Mouse (Mus musculus): ENCODE measurements around the gene Pdx1. TPM values are rescaled to one million over a fixed set of nuclear protein-coding genes. Genes with fewer than 3 reads are reported as not detected.

Pdx1 gene
- polyA plus RNA-seq, 1 experiment, result not detected

GRCm38 (mm10) chr5:147307398-147307785 is 37.6 kb downstream of the Pdx1 start:
- TF ChIP-seq CTCF (IDR thresholded peaks at IDR 0.05; ENCODE audit: insufficient read depth, low read length), result no peak
- TF ChIP-seq POLR2A (IDR thresholded peaks at IDR 0.05; ENCODE audit: borderline replicate concordance, extremely low read depth, low read depth, low read length), result no peak
- no peak for DNase-seq
- WGBS, result 5% methylated on average over 12 of the region's 12 CpGs
- no peak overlapping the region for H3K4me3 ChIP-seq (replicated peaks; ENCODE audit: extremely low read depth, low read depth, low read length)
- no peaks in the 10 kb centered on the region for H3K4me1 ChIP-seq (ENCODE audit: control insufficient read depth, insufficient read depth, low read length)

- no peak for DNase-seq
Measured at GRCm38 (mm10) chr5:147308451-147308850, 38.7 kb downstream of the Pdx1 start.

GRCm38 (mm10) chr5:147309786-147310185 is 40.0 kb downstream of the Pdx1 start:
- 0% methylated on average over 2 of the region's 2 CpGs for WGBS
- TF ChIP-seq POLR2A (IDR thresholded peaks at IDR 0.05; ENCODE audit: borderline replicate concordance, extremely low read depth, low read depth, low read length), result no peak
- TF ChIP-seq CTCF (IDR thresholded peaks at IDR 0.05; ENCODE audit: insufficient read depth, low read length), result no peak
- DNase-seq, result no peak
- Histone ChIP-seq H3K4me1 (ENCODE audit: control insufficient read depth, insufficient read depth, low read length) (no peaks in the 10 kb centered on the region), H3K4me3 (replicated peaks; ENCODE audit: extremely low read depth, low read depth, low read length) (no peak overlapping the region)

More at GRCm38 (mm10) chr5:147308451-147308850, 38.7 kb downstream of the Pdx1 start:
- H3K4me3 ChIP-seq (replicated peaks; ENCODE audit: extremely low read depth, low read depth, low read length), result no peak overlapping the region
- TF ChIP-seq POLR2A (IDR thresholded peaks at IDR 0.05; ENCODE audit: borderline replicate concordance, extremely low read depth, low read depth, low read length) (no peak), CTCF (IDR thresholded peaks at IDR 0.05; ENCODE audit: insufficient read depth, low read length) (no peak)
- H3K4me1 ChIP-seq (ENCODE audit: control insufficient read depth, insufficient read depth, low read length), result no peaks in the 10 kb centered on the region
- 10% methylated on average over 9 of the region's 9 CpGs for WGBS

- DNase-seq, result no peak
- TF ChIP-seq CTCF (IDR thresholded peaks at IDR 0.05; ENCODE audit: insufficient read depth, low read length), result no peak
- no peak for TF ChIP-seq POLR2A (IDR thresholded peaks at IDR 0.05; ENCODE audit: borderline replicate concordance, extremely low read depth, low read depth, low read length)
- H3K4me3 ChIP-seq (replicated peaks; ENCODE audit: extremely low read depth, low read depth, low read length), result no peak overlapping the region
- 5% methylated on average over 27 of the region's 27 CpGs for WGBS
- H3K4me1 ChIP-seq (ENCODE audit: control insufficient read depth, insufficient read depth, low read length), result no peaks in the 10 kb centered on the region
Measured at GRCm38 (mm10) chr5:147312830-147313685, 43.3 kb downstream of the Pdx1 start.

- DNase-seq, result no peak
- WGBS, result 1% methylated on average over 39 of the region's 39 CpGs
- H3K4me3 ChIP-seq (replicated peaks; ENCODE audit: extremely low read depth, low read depth, low read length), result no peak overlapping the region
- TF ChIP-seq POLR2A (IDR thresholded peaks at IDR 0.05; ENCODE audit: borderline replicate concordance, extremely low read depth, low read depth, low read length), result no peak
- TF ChIP-seq CTCF (IDR thresholded peaks at IDR 0.05; ENCODE audit: insufficient read depth, low read length), result no peak
- H3K4me1 ChIP-seq (ENCODE audit: control insufficient read depth, insufficient read depth, low read length), result no peaks in the 10 kb centered on the region
Measured at GRCm38 (mm10) chr5:147314646-147315431, 45.1 kb downstream of the Pdx1 start.

GRCm38 (mm10) chr5:147315432-147316075 is 45.8 kb downstream of the Pdx1 start:
- no peak for TF ChIP-seq POLR2A (IDR thresholded peaks at IDR 0.05; ENCODE audit: borderline replicate concordance, extremely low read depth, low read depth, low read length)
- TF ChIP-seq CTCF (IDR thresholded peaks at IDR 0.05; ENCODE audit: insufficient read depth, low read length), result no peak
- WGBS, result 2% methylated on average over 25 of the region's 25 CpGs
- no peak for DNase-seq
- no peak overlapping the region for H3K4me3 ChIP-seq (replicated peaks; ENCODE audit: extremely low read depth, low read depth, low read length)
- no peaks in the 10 kb centered on the region for H3K4me1 ChIP-seq (ENCODE audit: control insufficient read depth, insufficient read depth, low read length)

GRCm38 (mm10) chr5:147317321-147317720 is 47.6 kb downstream of the Pdx1 start:
- WGBS, result 11% methylated on average over 7 of the region's 7 CpGs
- no peaks in the 10 kb centered on the region for H3K4me1 ChIP-seq (ENCODE audit: control insufficient read depth, insufficient read depth, low read length)
- no peak for DNase-seq
- TF ChIP-seq POLR2A (IDR thresholded peaks at IDR 0.05; ENCODE audit: borderline replicate concordance, extremely low read depth, low read depth, low read length), result no peak
- no peak for TF ChIP-seq CTCF (IDR thresholded peaks at IDR 0.05; ENCODE audit: insufficient read depth, low read length)
- H3K4me3 ChIP-seq (replicated peaks; ENCODE audit: extremely low read depth, low read depth, low read length), result no peak overlapping the region

- 28% methylated on average over 7 of the region's 7 CpGs for WGBS
- H3K4me3 ChIP-seq (replicated peaks; ENCODE audit: extremely low read depth, low read depth, low read length), result no peak overlapping the region
- no peaks in the 10 kb centered on the region for H3K4me1 ChIP-seq (ENCODE audit: control insufficient read depth, insufficient read depth, low read length)
- no peak for TF ChIP-seq POLR2A (IDR thresholded peaks at IDR 0.05; ENCODE audit: borderline replicate concordance, extremely low read depth, low read depth, low read length)
- TF ChIP-seq CTCF (IDR thresholded peaks at IDR 0.05; ENCODE audit: insufficient read depth, low read length), result peak; percentile 56
- no peak for DNase-seq
Measured at GRCm38 (mm10) chr5:147317991-147318390, 48.2 kb downstream of the Pdx1 start.

- no peaks in the 10 kb centered on the region for H3K4me1 ChIP-seq (ENCODE audit: control insufficient read depth, insufficient read depth, low read length)
- no peak for DNase-seq
- H3K4me3 ChIP-seq (replicated peaks; ENCODE audit: extremely low read depth, low read depth, low read length), result no peak overlapping the region
- no peak for TF ChIP-seq POLR2A (IDR thresholded peaks at IDR 0.05; ENCODE audit: borderline replicate concordance, extremely low read depth, low read depth, low read length)
- TF ChIP-seq CTCF (IDR thresholded peaks at IDR 0.05; ENCODE audit: insufficient read depth, low read length), result 0 out of 2 replicates have a peak, but pooled peaks have one; percentile 16
Measured at GRCm38 (mm10) chr5:147319653-147320052, 49.9 kb downstream of the Pdx1 start.

Measured in lung, adult 2 months (tissue).